Mouse (Mus musculus) hindbrain, postnatal 0 days (tissue): ENCODE results near the gene Acbd6. TPM values are rescaled to one million over a fixed set of nuclear protein-coding genes. Genes with fewer than 3 reads are reported as not detected.

Experiments
- ATAC-seq: fragments of 200-750 bp; cut with Nextera tagmentation; 2 replicates; pipeline ENCODE4 v1.8.0; 2017; ENCODE audit warnings: mild to moderate bottlenecking, moderate TSS enrichment, moderate library complexity
- DNase-seq: peaks from one replicate; pipeline ENCODE4 v3.0.0-alpha.2; 2015; ENCODE audit warnings: low spot score
- H3K27ac ChIP-seq: fragments of 300-500 bp; sonication (generic); 2 replicates; pipeline ENCODE4 v1.5.1; 2014; ENCODE audit warnings: mild to moderate bottlenecking
- H3K27me3 ChIP-seq: fragments of 300-500 bp; sonication (generic); 2 replicates; pipeline ENCODE4 v1.6.1; 2014; ENCODE audit warnings: low read length, mixed read lengths; ENCODE audit not compliant: insufficient read depth
- H3K36me3 ChIP-seq: fragments of 300-500 bp; sonication (generic); 2 replicates; pipeline ENCODE4 v1.6.1; 2014; ENCODE audit warnings: low read length, mixed read lengths; ENCODE audit not compliant: insufficient read depth
- H3K4me1 ChIP-seq: fragments of 300-500 bp; sonication (generic); 2 replicates; pipeline ENCODE4 v1.6.1; 2014; ENCODE audit warnings: antibody characterized with exemption, low read length, mixed read lengths; ENCODE audit not compliant: insufficient read depth
- H3K4me2 ChIP-seq: fragments of 300-500 bp; sonication (generic); 2 replicates; pipeline ENCODE4 v1.6.1; 2014; ENCODE audit warnings: low read depth, mild to moderate bottlenecking, low read length, moderate library complexity, mixed read lengths
- H3K4me3 ChIP-seq: fragments of 300-500 bp; sonication (generic); 2 replicates; pipeline ENCODE4 v1.5.1; 2014; ENCODE audit warnings: low read length
- H3K9ac ChIP-seq: fragments of 300-500 bp; sonication (generic); replicated peaks from 2 replicates; pipeline ENCODE4 v1.6.1; 2014; ENCODE audit warnings: mild to moderate bottlenecking, low read length, moderate library complexity, mixed read lengths
- H3K9me3 ChIP-seq: fragments of 300-500 bp; sonication (generic); 2 replicates; pipeline ENCODE4 v1.6.1; 2016; ENCODE audit warnings: low read length, mixed read lengths
- CTCF ChIP-seq: IDR thresholded peaks from 2 replicates; pipeline ENCODE4 v1.5.1; 2016; ENCODE audit warnings: antibody characterized with exemption, control low read depth, low read depth
- WGBS: fragments of 180-500 bp; shearing (Covaris S2); extraction: QIAGEN DNeasy Blood & Tissue Kit; methylation state at CpG from one replicate; pipeline ENCODE4 v1.1.7; 2014; 5-methylcytosine and 5-hydroxymethylcytosine counted together
- polyA plus RNA-seq: library from polyadenylated mRNA; unstranded; fragments of >200 nt; fragmentation: Nextera tagmentation; extraction: Ambion mirVana; gene quantifications from 2 replicates; pipeline ENCODE4 v1.2.1, GENCODE M21; 2015
- total RNA-seq: library from RNA; depleted of rRNA; stranded (reverse); fragments of >200 nt; gene quantifications from 2 replicates; pipeline ENCODE4 v1.2.3, GENCODE M21; 2014; rRNA removed

Acbd6 gene
- total and polyA plus RNA-seq, 2 experiments from 2014 or later = 118 to 119 TPM

DNA sequence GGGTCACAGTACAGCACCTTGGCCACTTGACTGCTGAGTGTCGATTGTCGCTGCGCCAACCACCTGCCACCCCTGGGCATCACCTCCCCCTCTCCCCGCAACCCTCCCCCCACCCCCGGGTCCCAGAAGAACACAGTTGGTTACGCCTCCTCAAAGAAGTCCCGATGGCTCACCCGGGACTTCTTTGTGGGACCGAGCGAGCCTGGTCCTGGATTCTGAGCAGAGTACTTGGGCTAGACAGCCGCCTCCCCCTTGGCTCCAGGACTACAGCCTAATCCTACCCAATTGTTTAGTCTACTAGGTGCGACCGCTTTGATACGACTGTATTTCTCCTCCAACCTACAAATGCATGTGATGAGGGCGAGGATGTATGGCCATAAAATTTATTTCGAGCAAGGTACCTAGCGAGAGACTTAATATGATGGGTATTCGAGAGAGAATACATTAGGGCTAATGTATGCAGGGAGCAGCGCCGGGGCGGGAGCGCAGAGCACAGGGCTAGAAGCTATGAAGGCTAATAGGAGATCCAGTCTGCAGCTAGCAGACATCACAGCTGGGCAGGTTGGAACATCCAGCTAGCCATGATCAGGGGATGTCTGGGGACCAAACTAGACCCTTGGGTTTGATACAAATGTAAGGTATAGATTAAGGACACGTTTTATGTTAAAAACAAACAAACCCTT, 171.3 kb downstream of the Acbd6 start:
- peaks cover 68% of the 10 kb centered on the region for H3K27me3 ChIP-seq
- H3K9ac ChIP-seq = no peak overlapping the region
- no peak overlapping the region for H3K4me3 ChIP-seq
- H3K9me3 ChIP-seq = no peaks in the 10 kb centered on the region
- peak overlapping the region; percentile 22 for H3K4me2 ChIP-seq
- H3K4me1 ChIP-seq = no peaks in the 10 kb centered on the region
- no peak overlapping the region for H3K27ac ChIP-seq
- no peaks in the 10 kb centered on the region for H3K36me3 ChIP-seq
- DNase-seq (no peak), ATAC-seq (no peak)
- 3% methylated on average over 23 of the region's 23 CpGs for WGBS
- TF ChIP-seq CTCF = no peak

DNA sequence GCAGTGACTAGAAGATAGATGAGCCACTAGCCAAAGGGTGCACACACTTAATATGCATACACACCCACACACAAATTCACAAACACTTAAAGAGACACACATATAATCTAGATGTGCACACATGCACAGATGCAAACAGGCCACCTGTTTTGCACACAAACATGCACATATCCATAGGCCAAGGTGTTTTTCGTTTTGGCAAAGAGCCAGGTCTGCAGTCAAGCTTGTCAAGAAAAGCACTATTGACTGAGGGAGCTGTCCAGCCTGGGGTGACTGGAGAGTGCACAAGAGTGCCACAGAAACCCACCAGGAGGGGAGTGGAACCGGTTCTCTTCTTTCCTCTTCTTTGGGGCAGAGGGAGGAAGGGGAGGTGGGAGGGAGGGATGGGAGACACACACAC, 173.2 kb downstream of the Acbd6 start:
- no peaks in the 10 kb centered on the region for H3K36me3 ChIP-seq
- WGBS = 10% methylated on average over 2 of the region's 2 CpGs
- no peak overlapping the region for H3K27ac ChIP-seq

DNA sequence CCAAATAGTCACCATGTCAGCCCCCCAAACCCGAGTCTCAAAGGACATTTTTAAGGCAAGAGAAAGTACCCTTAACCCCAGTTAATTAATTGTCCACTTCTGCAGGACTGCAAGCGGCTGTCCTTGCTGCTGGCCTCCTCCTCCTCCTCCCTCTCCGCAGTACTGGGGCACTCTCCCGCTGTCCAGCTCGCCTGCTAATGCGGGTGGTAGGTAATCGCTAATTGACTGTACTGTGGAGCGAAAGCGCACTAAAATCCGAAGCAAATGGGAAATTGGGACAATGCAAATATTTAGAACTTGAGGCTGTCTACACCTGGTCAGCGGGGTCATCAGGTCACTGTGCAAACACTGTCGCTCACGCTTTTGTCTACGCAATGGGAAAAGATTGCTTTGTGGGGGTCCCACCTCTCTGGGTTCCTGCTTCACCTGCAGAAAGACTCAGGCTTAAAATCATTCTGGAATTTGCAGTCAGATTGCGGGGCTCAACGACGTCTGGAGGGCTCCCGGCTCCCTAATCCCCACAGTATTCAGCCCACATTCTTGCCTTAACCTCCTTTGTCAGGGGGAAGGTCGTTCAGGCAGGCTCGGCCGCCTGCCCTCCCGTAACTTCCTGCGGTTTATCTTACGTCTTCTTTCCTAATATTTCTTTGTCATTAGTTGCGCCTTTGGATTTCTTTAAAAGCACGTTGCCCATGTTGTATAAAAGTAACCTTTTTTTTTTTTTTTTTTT, 178.3 kb downstream of the Acbd6 start:
- no peak for DNase-seq
- no peak overlapping the region for H3K27ac ChIP-seq
- TF ChIP-seq CTCF = no peak
- H3K36me3 ChIP-seq = no peaks in the 10 kb centered on the region
- no peaks in the 10 kb centered on the region; the same call in 1 of the 2 replicates for H3K4me1 ChIP-seq
- WGBS = 1% methylated on average over 26 of the region's 26 CpGs
- H3K4me2 ChIP-seq = no peak overlapping the region
- no peak overlapping the region for H3K9ac ChIP-seq
- peaks cover 86% of the 10 kb centered on the region for H3K27me3 ChIP-seq
- H3K4me3 ChIP-seq = no peak overlapping the region
- no peak for ATAC-seq
- no peaks in the 10 kb centered on the region for H3K9me3 ChIP-seq

More for the DNA sequence above, 173.2 kb downstream of the Acbd6 start:
- DNase-seq (no peak), ATAC-seq (no peak)
- TF ChIP-seq CTCF = no peak
- H3K9me3 ChIP-seq = no peaks in the 10 kb centered on the region
- no peak overlapping the region for H3K4me2 ChIP-seq
- H3K27me3 ChIP-seq = peaks cover 79% of the 10 kb centered on the region
- H3K4me1 ChIP-seq = no peaks in the 10 kb centered on the region
- no peak overlapping the region for H3K9ac ChIP-seq
- no peak overlapping the region for H3K4me3 ChIP-seq

GRCm38 (mm10) chr1:155737017-155737808, 179.3 kb downstream of the Acbd6 start:
- no peak overlapping the region for H3K9ac ChIP-seq
- WGBS = under 1% methylated on average over 57 of the region's 58 CpGs
- H3K9me3 ChIP-seq = no peaks in the 10 kb centered on the region
- DNase-seq (no peak), ATAC-seq (no peak)
- H3K4me1 ChIP-seq = peaks cover 3% of the 10 kb centered on the region; the same call in 1 of the 2 replicates
- TF ChIP-seq CTCF = no peak
- H3K27me3 ChIP-seq = peaks cover 86% of the 10 kb centered on the region
- no peaks in the 10 kb centered on the region for H3K36me3 ChIP-seq
- 0 out of 2 replicates have a peak overlapping the region, but pooled peaks have one; percentile 1 for H3K4me3 ChIP-seq
- no peak overlapping the region for H3K4me2 ChIP-seq
- H3K27ac ChIP-seq = no peak overlapping the region

DNA sequence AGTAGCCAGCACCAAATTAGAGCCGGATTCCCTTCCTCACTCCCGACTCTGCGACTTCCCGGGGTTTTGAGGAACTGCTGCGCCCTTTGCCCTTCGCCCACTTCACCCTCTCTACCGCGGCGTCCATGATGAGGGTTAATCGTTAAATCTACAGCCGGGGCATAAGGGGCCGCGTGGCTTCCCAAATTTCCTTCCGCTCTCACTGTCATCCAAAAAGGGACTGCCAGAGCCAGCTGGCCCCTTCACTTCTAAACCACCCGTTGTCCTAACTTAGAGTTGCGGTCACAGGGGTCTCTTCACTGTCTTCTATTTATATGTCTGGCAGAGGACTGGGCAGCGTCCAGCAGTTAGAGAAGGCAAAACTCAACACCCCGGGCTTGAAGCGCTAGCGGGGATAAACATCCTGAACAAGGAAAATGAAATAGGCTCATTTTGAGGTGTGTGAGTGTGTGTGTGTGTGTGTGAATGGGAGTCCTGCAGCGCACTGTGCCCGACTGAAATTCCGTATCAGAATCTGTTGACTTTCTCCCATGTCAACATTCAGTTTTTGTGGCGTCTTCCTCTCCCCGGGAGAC, 180.0 kb downstream of the Acbd6 start:
- TF ChIP-seq CTCF = no peak
- no peaks in the 10 kb centered on the region for H3K36me3 ChIP-seq
- no peaks in the 10 kb centered on the region for H3K9me3 ChIP-seq
- H3K4me3 ChIP-seq = 0 out of 2 replicates have a peak overlapping the region, but pooled peaks have one; percentile 1
- ATAC-seq = no peak
- H3K4me2 ChIP-seq = no peak overlapping the region
- under 1% methylated on average over 25 of the region's 25 CpGs for WGBS
- H3K4me1 ChIP-seq = peaks cover 7% of the 10 kb centered on the region; the same call in 1 of the 2 replicates
- no peak overlapping the region for H3K9ac ChIP-seq
- no peak overlapping the region for H3K27ac ChIP-seq
- peaks cover 86% of the 10 kb centered on the region for H3K27me3 ChIP-seq
- no peak for DNase-seq

Other genes starting within 250 kb of the Acbd6 start
- 107 and 126 TPM in 2 replicates for gene Xpr1, start 140.7 kb upstream of the Acbd6 start, total RNA-seq
- gene Xpr1, start 140.7 kb upstream of the Acbd6 start, polyA plus RNA-seq = 28.5 and 33.8 TPM in 2 replicates
- 2.2 and 4.3 TPM in 2 replicates for gene Lhx4, start 193.6 kb downstream of the Acbd6 start, total RNA-seq
- gene Lhx4, start 193.6 kb downstream of the Acbd6 start, polyA plus RNA-seq = 1.6 and 1.8 TPM in 2 replicates